In genomic region chr17:50867297-50867696, GRCm38 (mm10) we compare ENCODE assay signal across 19 mouse cellular contexts.
DNase-seq lines count a peak whose midpoint lies in the region; ATAC-seq lines count a peak whose summit lies in the region.
"Had no signal": no experiment of that assay in that cellular context is flagged by ENCODE, and none has a peak within 500 bp of the region (broad histone marks: within the 10 kb centered on the region; RNA-seq: fewer than 3 reads in every experiment).

No protein-coding gene starts in this region.

- 58% methylated on average over 3 of the region's 3 CpGs for WGBS in heart, embryonic 10.5 days
- 94% methylated on average over 3 of the region's 3 CpGs for WGBS in midbrain, embryonic 11.5 days
- WGBS in midbrain, embryonic 16.5 days: 95% methylated on average over 3 of the region's 3 CpGs

- H3K4me3 ChIP-seq in heart, embryonic 10.5 days: no peak overlapping the region
- H3K4me3 ChIP-seq in midbrain, embryonic 11.5 days (ENCODE audit: low read depth, low read length): no peak overlapping the region
- no peak overlapping the region for H3K4me3 ChIP-seq in midbrain, embryonic 16.5 days (ENCODE audit: low read depth, low read length)

- H3K9ac ChIP-seq in midbrain, embryonic 11.5 days (ENCODE audit: low read length): no peak overlapping the region
- no peak overlapping the region for H3K9ac ChIP-seq in midbrain, embryonic 16.5 days (ENCODE audit: low read depth, low read length)

- no peaks in the 10 kb centered on the region for H3K27me3 ChIP-seq in heart, embryonic 10.5 days (ENCODE audit: insufficient read depth, poor library complexity, severe bottlenecking)
- H3K27me3 ChIP-seq in midbrain, embryonic 11.5 days (ENCODE audit: control insufficient read depth, insufficient read depth, low read length): no peaks in the 10 kb centered on the region
- no peaks in the 10 kb centered on the region for H3K27me3 ChIP-seq in midbrain, embryonic 16.5 days (ENCODE audit: control insufficient read depth, insufficient read depth, low read depth, low read length)
- H3K27me3 ChIP-seq: CH12.LX, Patski had no signal

- DNase-seq in heart, adult 11 months: peak; percentile 73
- no peak for DNase-seq in heart, embryonic 10.5 days (ENCODE audit: low spot score)
- peak; percentile 69 for DNase-seq in midbrain, embryonic 11.5 days (ENCODE audit: low spot score, missing footprints)
- DNase-seq: adrenal gland, adult 2 months; adrenal gland, adult 8-10 months; adrenal gland, postnatal 10 days; adrenal gland, postnatal 14 days; adrenal gland, postnatal 25 days; adrenal gland, postnatal 36 days; B cell, adult 2 months; cerebellum, adult 11 months; cerebellum, adult 11-12 months; cerebellum, adult 18-20 months had no signal

- H3K27ac ChIP-seq in heart, embryonic 10.5 days: no peak overlapping the region
- H3K27ac ChIP-seq in midbrain, embryonic 11.5 days (ENCODE audit: low read depth, low read length): no peak overlapping the region
- H3K27ac ChIP-seq in midbrain, embryonic 16.5 days (ENCODE audit: low read length): no peak overlapping the region

- H3K4me2 ChIP-seq in midbrain, embryonic 11.5 days: no peak overlapping the region
- no peak overlapping the region for H3K4me2 ChIP-seq in midbrain, embryonic 16.5 days (ENCODE audit: low read length)

- H3K9me3 ChIP-seq in heart, embryonic 10.5 days: no peaks in the 10 kb centered on the region
- no peaks in the 10 kb centered on the region for H3K9me3 ChIP-seq in midbrain, embryonic 11.5 days (ENCODE audit: control insufficient read depth, low read length)
- no peaks in the 10 kb centered on the region for H3K9me3 ChIP-seq in midbrain, embryonic 16.5 days (replicated peaks; ENCODE audit: control insufficient read depth, low read length, poor library complexity, severe bottlenecking)
- H3K9me3 ChIP-seq: G1E had no signal

- no peaks in the 10 kb centered on the region for H3K4me1 ChIP-seq in heart, embryonic 10.5 days
- H3K4me1 ChIP-seq in midbrain, embryonic 11.5 days (ENCODE audit: control insufficient read depth, insufficient read depth, low read length): no peaks in the 10 kb centered on the region
- no peaks in the 10 kb centered on the region for H3K4me1 ChIP-seq in midbrain, embryonic 16.5 days (ENCODE audit: control insufficient read depth, insufficient read depth, low read length)

- no peak for ATAC-seq in midbrain, embryonic 11.5 days (ENCODE audit: low FRiP score)
- no peak for ATAC-seq in midbrain, embryonic 16.5 days
- ATAC-seq: activated CD4-positive, CD25-positive, alpha-beta regulatory T cell, adult 4 months; CD4-positive, CD25-positive, alpha-beta regulatory T cell, adult 4 months; Patski had no signal

- H3K36me3 ChIP-seq in heart, embryonic 10.5 days: no peaks in the 10 kb centered on the region
- H3K36me3 ChIP-seq in midbrain, embryonic 11.5 days (ENCODE audit: control insufficient read depth, insufficient read depth, low read length): no peaks in the 10 kb centered on the region
- H3K36me3 ChIP-seq in midbrain, embryonic 16.5 days (ENCODE audit: control insufficient read depth, insufficient read depth, low read length): no peaks in the 10 kb centered on the region
